Mouse (Mus musculus) hindbrain, postnatal 0 days (tissue): Measurements from ENCODE around the gene Xndc1. TPM values are rescaled to one million over a fixed set of nuclear protein-coding genes. Genes with fewer than 3 reads are reported as not detected.
"Not testable (repeated sequence)": the region's sequence is repeated elsewhere in the genome, so short reads cannot be mapped to it uniquely, and the experiment has no call there.

Experiments used
- ATAC-seq: fragments of 200-750 bp; cut with Nextera tagmentation; 2 replicates; pipeline ENCODE4 v1.8.0; 2017; ENCODE audit warnings: mild to moderate bottlenecking, moderate TSS enrichment, moderate library complexity
- DNase-seq: peaks from one replicate; pipeline ENCODE4 v3.0.0-alpha.2; 2015; ENCODE audit warnings: low spot score
- H3K27ac ChIP-seq: fragments of 300-500 bp; sonication (generic); 2 replicates; pipeline ENCODE4 v1.5.1; 2014; ENCODE audit warnings: mild to moderate bottlenecking
- H3K27me3 ChIP-seq: fragments of 300-500 bp; sonication (generic); 2 replicates; pipeline ENCODE4 v1.6.1; 2014; ENCODE audit warnings: low read length, mixed read lengths; ENCODE audit not compliant: insufficient read depth
- H3K36me3 ChIP-seq: fragments of 300-500 bp; sonication (generic); 2 replicates; pipeline ENCODE4 v1.6.1; 2014; ENCODE audit warnings: low read length, mixed read lengths; ENCODE audit not compliant: insufficient read depth
- H3K4me1 ChIP-seq: fragments of 300-500 bp; sonication (generic); 2 replicates; pipeline ENCODE4 v1.6.1; 2014; ENCODE audit warnings: antibody characterized with exemption, low read length, mixed read lengths; ENCODE audit not compliant: insufficient read depth
- H3K4me2 ChIP-seq: fragments of 300-500 bp; sonication (generic); 2 replicates; pipeline ENCODE4 v1.6.1; 2014; ENCODE audit warnings: low read depth, mild to moderate bottlenecking, low read length, moderate library complexity, mixed read lengths
- H3K4me3 ChIP-seq: fragments of 300-500 bp; sonication (generic); 2 replicates; pipeline ENCODE4 v1.5.1; 2014; ENCODE audit warnings: low read length
- H3K9ac ChIP-seq: fragments of 300-500 bp; sonication (generic); replicated peaks from 2 replicates; pipeline ENCODE4 v1.6.1; 2014; ENCODE audit warnings: mild to moderate bottlenecking, low read length, moderate library complexity, mixed read lengths
- H3K9me3 ChIP-seq: fragments of 300-500 bp; sonication (generic); 2 replicates; pipeline ENCODE4 v1.6.1; 2016; ENCODE audit warnings: low read length, mixed read lengths
- CTCF ChIP-seq: IDR thresholded peaks from 2 replicates; pipeline ENCODE4 v1.5.1; 2016; ENCODE audit warnings: antibody characterized with exemption, control low read depth, low read depth
- WGBS: fragments of 180-500 bp; shearing (Covaris S2); extraction: QIAGEN DNeasy Blood & Tissue Kit; methylation state at CpG from one replicate; pipeline ENCODE4 v1.1.7; 2014; 5-methylcytosine and 5-hydroxymethylcytosine counted together
- polyA plus RNA-seq: library from polyadenylated mRNA; unstranded; fragments of >200 nt; fragmentation: Nextera tagmentation; extraction: Ambion mirVana; gene quantifications from 2 replicates; pipeline ENCODE4 v1.2.1, GENCODE M21; 2015
- total RNA-seq: library from RNA; depleted of rRNA; stranded (reverse); fragments of >200 nt; gene quantifications from 2 replicates; pipeline ENCODE4 v1.2.3, GENCODE M21; 2014

Xndc1 gene
- total and polyA plus RNA-seq, 2 experiments from 2014 or later: 15.8 to 22.6 TPM

DNA sequence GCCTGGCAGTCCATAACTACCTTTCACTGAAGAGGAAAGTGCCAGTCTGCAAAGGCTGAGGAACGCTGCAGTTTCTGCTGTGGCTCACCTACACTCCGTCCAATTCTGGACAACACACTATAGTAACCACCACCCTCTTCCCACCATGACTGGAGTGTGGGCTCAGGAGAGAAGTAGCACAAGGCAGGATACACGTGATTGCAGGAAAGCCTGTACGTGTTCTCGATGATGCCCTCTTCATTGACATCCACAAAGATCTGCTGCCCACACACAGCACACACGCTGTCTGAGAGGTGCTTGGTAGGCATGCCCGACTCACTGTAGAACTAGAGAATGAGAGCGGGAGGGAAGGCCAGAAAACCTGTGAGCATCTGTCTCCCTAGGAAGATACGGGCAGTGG lies 41.5 kb upstream of the Xndc1 start:
- no peak for TF ChIP-seq CTCF
- Histone ChIP-seq H3K9ac (no peak overlapping the region), H3K27ac (no peak overlapping the region), H3K4me2 (no peak overlapping the region), H3K27me3 (no peaks in the 10 kb centered on the region), H3K36me3 (peaks cover 48% of the 10 kb centered on the region), H3K9me3 (no peaks in the 10 kb centered on the region), H3K4me3 (no peak overlapping the region), H3K4me1 (no peaks in the 10 kb centered on the region)
- DNase-seq (no peak), ATAC-seq (no peak)
- WGBS: 93% methylated on average over 9 of the region's 9 CpGs

DNA sequence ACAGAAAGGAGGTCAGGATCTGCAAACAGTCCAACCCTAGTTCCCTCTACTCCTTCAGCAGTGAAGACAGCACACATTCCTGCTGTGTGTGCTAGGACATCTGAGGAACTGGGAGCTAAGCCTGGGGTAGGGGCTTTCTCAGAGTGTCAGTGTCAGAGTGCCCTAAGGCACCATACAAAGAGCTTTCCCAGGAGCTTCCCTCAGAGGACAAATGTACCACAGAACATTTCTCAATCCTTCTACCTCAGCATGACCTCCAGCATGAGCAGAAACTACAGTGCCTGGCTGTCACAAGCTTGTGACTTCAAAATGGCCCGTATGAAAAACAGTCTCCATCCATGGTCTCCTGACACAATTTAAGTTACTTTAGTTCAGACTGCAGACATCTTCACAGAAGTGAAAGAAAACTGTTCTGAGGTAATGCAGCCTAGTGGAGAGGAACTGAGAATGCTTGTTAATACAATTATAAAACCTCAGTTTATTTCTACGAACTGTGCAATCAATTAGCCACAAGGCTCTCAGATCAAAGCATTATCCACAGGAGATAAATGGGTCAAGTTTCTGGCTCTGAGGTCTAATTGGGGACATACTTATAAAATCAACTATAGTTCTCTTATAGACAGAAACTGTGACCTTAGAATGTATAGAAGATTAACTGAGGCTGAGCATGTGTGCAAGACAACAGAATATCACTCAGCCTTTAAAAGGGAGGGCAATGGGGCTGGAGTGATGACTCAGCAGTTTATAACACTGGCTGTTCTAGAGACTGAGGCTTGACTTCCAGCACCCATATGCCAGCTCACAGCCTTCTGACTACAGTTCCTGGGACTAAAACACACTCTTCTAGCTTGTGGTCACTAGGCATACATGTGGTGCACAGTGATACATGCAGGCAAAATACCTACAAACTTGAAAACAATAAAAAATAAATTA lies 39.9 kb upstream of the Xndc1 start:
- Histone ChIP-seq H3K36me3 (peaks cover 54% of the 10 kb centered on the region), H3K4me1 (no peaks in the 10 kb centered on the region), H3K4me2 (no peak overlapping the region), H3K27ac (no peak overlapping the region), H3K9me3 (no peaks in the 10 kb centered on the region), H3K4me3 (no peak overlapping the region), H3K9ac (no peak overlapping the region), H3K27me3 (no peaks in the 10 kb centered on the region)
- no peak for TF ChIP-seq CTCF
- no peak for DNase-seq
- no peak for ATAC-seq
- WGBS: 91% methylated on average over 2 of the region's 2 CpGs

GRCm38 (mm10) chr7:102034904-102035303 lies 30.4 kb upstream of the Xndc1 start:
- H3K27ac ChIP-seq: no peak overlapping the region
- WGBS: 91% methylated on average over 1 of the region's 1 CpGs
- ATAC-seq (no peak), DNase-seq (no peak)
- no peak overlapping the region for H3K4me3 ChIP-seq
- H3K4me1 ChIP-seq: no peaks in the 10 kb centered on the region
- H3K9ac ChIP-seq: no peak overlapping the region
- H3K4me2 ChIP-seq: no peak overlapping the region
- TF ChIP-seq CTCF: peak; percentile 35
- peaks cover 53% of the 10 kb centered on the region for H3K36me3 ChIP-seq
- H3K27me3 ChIP-seq: no peaks in the 10 kb centered on the region
- H3K9me3 ChIP-seq: no peaks in the 10 kb centered on the region

- peaks cover 50% of the 10 kb centered on the region for H3K36me3 ChIP-seq
- no peak for ATAC-seq
Observed at GRCm38 (mm10) chr7:102035534-102035933, 29.8 kb upstream of the Xndc1 start.

DNA sequence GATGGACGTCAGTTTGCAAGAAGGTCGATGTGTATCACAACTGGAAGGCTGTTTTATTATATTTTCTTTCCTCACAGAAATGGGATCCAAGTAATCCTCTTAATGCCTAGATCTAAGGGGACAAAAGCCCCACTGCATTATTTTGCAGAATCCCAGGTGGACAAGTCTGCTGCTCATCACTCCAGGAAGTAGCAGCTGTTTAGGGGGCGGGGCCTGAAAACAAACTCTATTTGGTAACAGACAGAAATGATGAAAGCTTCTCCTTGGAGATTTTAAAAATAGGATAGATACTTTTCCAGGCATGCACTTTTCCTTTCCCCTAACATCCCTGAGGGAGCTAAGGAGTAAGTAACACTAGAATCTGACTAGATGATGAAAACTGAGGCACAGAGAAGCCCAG lies 28.0 kb upstream of the Xndc1 start:
- H3K27me3 ChIP-seq: no peaks in the 10 kb centered on the region
- no peak overlapping the region for H3K27ac ChIP-seq
- ATAC-seq: no peak
- H3K9ac ChIP-seq: no peak overlapping the region
- H3K4me1 ChIP-seq: no peaks in the 10 kb centered on the region
- H3K4me2 ChIP-seq: no peak overlapping the region
- no peak for DNase-seq
- 97% methylated on average over 3 of the region's 3 CpGs for WGBS
- peaks cover 52% of the 10 kb centered on the region for H3K36me3 ChIP-seq
- no peak overlapping the region for H3K4me3 ChIP-seq
- no peaks in the 10 kb centered on the region for H3K9me3 ChIP-seq
- TF ChIP-seq CTCF: no peak

More at GRCm38 (mm10) chr7:102035534-102035933, 29.8 kb upstream of the Xndc1 start:
- H3K27me3 ChIP-seq: no peaks in the 10 kb centered on the region
- H3K4me2 ChIP-seq: no peak overlapping the region
- no peaks in the 10 kb centered on the region for H3K9me3 ChIP-seq
- no peak overlapping the region for H3K4me3 ChIP-seq
- TF ChIP-seq CTCF: no peak
- WGBS: 95% methylated on average over 2 of the region's 2 CpGs
- DNase-seq: no peak
- no peaks in the 10 kb centered on the region for H3K4me1 ChIP-seq
- H3K27ac ChIP-seq: no peak overlapping the region
- H3K9ac ChIP-seq: no peak overlapping the region

- WGBS: 79% methylated on average over 2 of the region's 2 CpGs
- Histone ChIP-seq H3K4me1 (no peaks in the 10 kb centered on the region), H3K4me3 (no peak overlapping the region), H3K36me3 (peaks cover 29% of the 10 kb centered on the region), H3K27me3 (no peaks in the 10 kb centered on the region), H3K4me2 (no peak overlapping the region), H3K9me3 (no peaks in the 10 kb centered on the region), H3K27ac (no peak overlapping the region), H3K9ac (no peak overlapping the region)
- ATAC-seq: no peak
- no peak for DNase-seq
- no peak for TF ChIP-seq CTCF
Observed at GRCm38 (mm10) chr7:102042314-102042713, 23.0 kb upstream of the Xndc1 start.

GRCm38 (mm10) chr7:102048524-102048923 lies 16.8 kb upstream of the Xndc1 start:
- not testable (repeated sequence) for H3K9ac ChIP-seq, H3K9me3 ChIP-seq, H3K4me3 ChIP-seq, ATAC-seq, H3K4me1 ChIP-seq, H3K27me3 ChIP-seq, H3K4me2 ChIP-seq, H3K36me3 ChIP-seq, DNase-seq, H3K27ac ChIP-seq
- 0 out of 2 replicates have a peak, but pooled peaks have one; percentile 22 for TF ChIP-seq CTCF
